Mouse (Mus musculus): Measurements from ENCODE around the gene Sytl1. TPM values are rescaled to one million over a fixed set of nuclear protein-coding genes. Genes with fewer than 3 reads are reported as not detected.

Gene Sytl1
- polyA plus RNA-seq, 1 experiment from 2014 or later, result 0.92 TPM

- peaks cover 84% of the 10 kb centered on the region for H3K4me1 ChIP-seq (replicated peaks)
- 0 out of 2 replicates have a peak overlapping the region, but pooled peaks have one; percentile 2 for H3K9ac ChIP-seq
- H3K9me3 ChIP-seq (replicated peaks), result no peaks in the 10 kb centered on the region
- ATAC-seq (ENCODE audit: insufficient read depth), result no peak
- no peak overlapping the region; the same call in 1 of the 2 replicates for H3K4me3 ChIP-seq (replicated peaks)
- H3K27me3 ChIP-seq, result peaks cover 78% of the 10 kb centered on the region
- H3K36me3 ChIP-seq (replicated peaks), result no peaks in the 10 kb centered on the region
- peak overlapping the region; percentile 59 for H3K4me2 ChIP-seq
- WGBS (ENCODE audit: insufficient replicate concordance), result 65% methylated on average over 15 of the region's 15 CpGs
- H3K27ac ChIP-seq (replicated peaks), result peak overlapping the region; percentile 82
Measured at GRCm38 (mm10) chr4:133247072-133247471, 15.8 kb downstream of the Sytl1 start.

DNA sequence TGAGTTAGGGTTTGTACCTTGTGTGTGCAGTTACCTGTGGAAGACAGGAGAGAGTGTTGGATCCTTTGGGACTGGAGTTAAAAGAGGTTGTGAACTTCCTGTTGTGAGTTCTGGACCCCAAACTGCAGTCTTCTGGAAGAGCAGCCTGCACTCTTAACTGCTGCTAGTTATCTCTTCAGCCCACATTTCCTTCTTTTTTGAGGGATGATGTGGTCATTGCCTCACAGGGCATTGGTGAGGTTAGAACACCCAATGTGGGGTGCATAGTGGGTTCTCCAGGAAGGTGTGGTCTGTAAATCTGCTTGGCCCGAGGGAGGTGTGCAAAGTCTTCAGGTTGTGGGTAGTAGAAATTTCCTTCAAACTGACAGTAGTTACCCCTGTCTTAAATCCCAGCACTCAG lies 18.6 kb downstream of the Sytl1 start:
- no peak for ATAC-seq (ENCODE audit: insufficient read depth)
- peaks cover 84% of the 10 kb centered on the region for H3K4me1 ChIP-seq (replicated peaks)

GRCm38 (mm10) chr4:133243538-133243937 lies 19.4 kb downstream of the Sytl1 start:
- Histone ChIP-seq H3K4me2 (no peak overlapping the region), H3K9me3 (replicated peaks) (no peaks in the 10 kb centered on the region), H3K9ac (no peak overlapping the region), H3K36me3 (replicated peaks) (no peaks in the 10 kb centered on the region), H3K4me1 (replicated peaks) (peaks cover 78% of the 10 kb centered on the region), H3K4me3 (replicated peaks) (no peak overlapping the region), H3K27me3 (peaks cover 47% of the 10 kb centered on the region), H3K27ac (replicated peaks) (no peak overlapping the region)
- no peak for ATAC-seq (ENCODE audit: insufficient read depth)
- WGBS (ENCODE audit: insufficient replicate concordance), result 51% methylated on average over 13 of the region's 13 CpGs

More for the DNA sequence above, 18.6 kb downstream of the Sytl1 start:
- Histone ChIP-seq H3K36me3 (replicated peaks) (no peaks in the 10 kb centered on the region), H3K9me3 (replicated peaks) (no peaks in the 10 kb centered on the region), H3K4me2 (no peak overlapping the region), H3K4me3 (replicated peaks) (no peak overlapping the region), H3K9ac (no peak overlapping the region), H3K27me3 (peaks cover 52% of the 10 kb centered on the region), H3K27ac (replicated peaks) (no peak overlapping the region)
- 17% methylated on average over 1 of the region's 1 CpGs for WGBS (ENCODE audit: insufficient replicate concordance)

GRCm38 (mm10) chr4:133242710-133243109 lies 20.2 kb downstream of the Sytl1 start:
- H3K9me3 ChIP-seq (replicated peaks), result no peaks in the 10 kb centered on the region
- no peak overlapping the region for H3K4me2 ChIP-seq
- H3K27ac ChIP-seq (replicated peaks), result no peak overlapping the region
- H3K27me3 ChIP-seq, result peaks cover 39% of the 10 kb centered on the region
- 70% methylated on average over 9 of the region's 9 CpGs for WGBS (ENCODE audit: insufficient replicate concordance)
- H3K9ac ChIP-seq, result no peak overlapping the region
- H3K4me3 ChIP-seq (replicated peaks), result no peak overlapping the region
- ATAC-seq (ENCODE audit: insufficient read depth), result no peak
- H3K36me3 ChIP-seq (replicated peaks), result no peaks in the 10 kb centered on the region
- H3K4me1 ChIP-seq (replicated peaks), result peaks cover 78% of the 10 kb centered on the region

GRCm38 (mm10) chr4:133241910-133242309 lies 21.0 kb downstream of the Sytl1 start:
- Histone ChIP-seq H3K4me2 (peak overlapping the region; percentile 100), H3K36me3 (replicated peaks) (no peaks in the 10 kb centered on the region), H3K9me3 (replicated peaks) (no peaks in the 10 kb centered on the region), H3K27ac (replicated peaks) (peak overlapping the region; percentile 85), H3K4me1 (replicated peaks) (peaks cover 71% of the 10 kb centered on the region), H3K9ac (peak overlapping the region; percentile 29; the same call in 1 of the 2 replicates), H3K27me3 (peaks cover 32% of the 10 kb centered on the region), H3K4me3 (replicated peaks) (peak overlapping the region; percentile 73)
- peak; percentile 17 for ATAC-seq (ENCODE audit: insufficient read depth)
- 18% methylated on average over 11 of the region's 11 CpGs for WGBS (ENCODE audit: insufficient replicate concordance)

GRCm38 (mm10) chr4:133240934-133241908 lies 21.7 kb downstream of the Sytl1 start:
- Histone ChIP-seq H3K9ac (peak overlapping the region; percentile 77), H3K36me3 (replicated peaks) (no peaks in the 10 kb centered on the region), H3K9me3 (replicated peaks) (no peaks in the 10 kb centered on the region), H3K4me3 (replicated peaks) (peak overlapping the region; percentile 73), H3K27ac (replicated peaks) (peak overlapping the region; percentile 85), H3K4me2 (peak overlapping the region; percentile 100), H3K4me1 (replicated peaks) (peaks cover 66% of the 10 kb centered on the region), H3K27me3 (peaks cover 25% of the 10 kb centered on the region)
- under 1% methylated on average over 78 of the region's 78 CpGs for WGBS (ENCODE audit: insufficient replicate concordance)
- ATAC-seq (ENCODE audit: insufficient read depth), result peak; percentile 85

- no peaks in the 10 kb centered on the region for H3K9me3 ChIP-seq (replicated peaks)
- H3K27ac ChIP-seq (replicated peaks), result peak within 1 kb of the TSS; percentile 85
- H3K27me3 ChIP-seq, result peaks cover 22% of the 10 kb centered on the region
- no peaks in the 10 kb centered on the region for H3K36me3 ChIP-seq (replicated peaks)
- ATAC-seq (ENCODE audit: insufficient read depth), result peak; percentile 63
- peaks cover 66% of the 10 kb centered on the region for H3K4me1 ChIP-seq (replicated peaks)
- peak within 1 kb of the TSS; percentile 100 for H3K4me2 ChIP-seq
- peak within 1 kb of the TSS; percentile 77 for H3K9ac ChIP-seq
- WGBS (ENCODE audit: insufficient replicate concordance), result 7% methylated on average over 16 of the region's 16 CpGs
- H3K4me3 ChIP-seq (replicated peaks), result peak within 1 kb of the TSS; percentile 73
Measured at GRCm38 (mm10) chr4:133240490-133240921, 22.4 kb downstream of the Sytl1 start, which contains the start of gene Map3k6. TSS of gene Map3k6 (plus strand) at chr4:133240818.

DNA sequence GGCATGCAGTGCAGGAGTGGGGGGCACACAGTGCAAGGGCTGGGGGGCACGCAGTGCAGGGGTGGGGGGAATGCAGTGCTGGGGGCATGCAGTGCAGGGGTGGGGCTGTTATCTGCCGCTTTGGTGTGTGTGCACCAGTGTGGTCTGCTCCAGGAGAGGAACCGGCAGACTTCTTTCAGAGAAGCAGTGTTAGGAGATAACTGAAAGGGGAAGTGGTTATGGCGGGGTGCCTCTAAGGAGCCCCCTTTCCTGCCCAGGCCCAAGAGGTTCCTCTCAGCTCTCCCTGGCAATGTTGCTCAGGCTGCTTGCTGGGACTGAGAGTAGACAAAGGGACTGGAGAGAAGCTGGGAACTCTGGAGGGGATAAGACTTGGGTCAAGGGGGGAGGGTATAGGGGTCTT lies 25.0 kb downstream of the Sytl1 start:
- H3K27ac ChIP-seq (replicated peaks), result peak overlapping the region; percentile 57; the same call in 1 of the 2 replicates
- WGBS (ENCODE audit: insufficient replicate concordance), result 10% methylated on average over 4 of the region's 4 CpGs

DNA sequence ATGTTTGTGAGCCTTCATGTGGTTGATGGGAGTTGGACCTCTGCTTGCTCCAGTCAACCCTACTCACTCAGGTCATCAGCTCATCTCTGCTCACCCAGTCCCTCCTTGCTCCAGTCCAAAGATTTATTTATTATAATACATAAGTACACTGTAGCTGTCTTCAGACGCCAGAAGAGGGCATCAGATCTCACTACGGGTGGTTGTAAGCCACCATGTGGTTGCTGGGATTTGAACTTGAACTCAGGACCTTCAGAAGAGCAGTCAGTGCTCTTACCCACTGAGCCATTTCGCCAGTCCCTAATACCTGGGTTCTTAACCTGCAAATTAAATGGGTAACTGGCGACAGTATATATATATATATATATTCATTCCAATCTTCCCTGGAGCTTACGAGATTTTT lies 27.5 kb downstream of the Sytl1 start:
- Histone ChIP-seq H3K36me3 (replicated peaks) (no peaks in the 10 kb centered on the region), H3K4me3 (replicated peaks) (no peak overlapping the region)
- WGBS (ENCODE audit: insufficient replicate concordance), result 67% methylated on average over 5 of the region's 5 CpGs

More for the DNA sequence above, 25.0 kb downstream of the Sytl1 start:
- no peaks in the 10 kb centered on the region for H3K9me3 ChIP-seq (replicated peaks)
- ATAC-seq (ENCODE audit: insufficient read depth), result 0 out of 2 replicates have a peak, but pooled peaks have one; percentile 13
- no peak overlapping the region for H3K4me2 ChIP-seq
- no peaks in the 10 kb centered on the region for H3K36me3 ChIP-seq (replicated peaks)
- H3K4me1 ChIP-seq (replicated peaks), result peaks cover 42% of the 10 kb centered on the region
- no peak overlapping the region for H3K4me3 ChIP-seq (replicated peaks)
- H3K9ac ChIP-seq, result no peak overlapping the region
- peaks cover 12% of the 10 kb centered on the region for H3K27me3 ChIP-seq

GRCm38 (mm10) chr4:133234771-133235170 lies 28.1 kb downstream of the Sytl1 start:
- Histone ChIP-seq H3K9ac (no peak overlapping the region), H3K36me3 (replicated peaks) (no peaks in the 10 kb centered on the region), H3K9me3 (replicated peaks) (no peaks in the 10 kb centered on the region), H3K27me3 (peaks cover 5% of the 10 kb centered on the region), H3K4me2 (no peak overlapping the region), H3K27ac (replicated peaks) (no peak overlapping the region), H3K4me3 (replicated peaks) (no peak overlapping the region), H3K4me1 (replicated peaks) (peaks cover 11% of the 10 kb centered on the region)
- ATAC-seq (ENCODE audit: insufficient read depth), result no peak
- WGBS (ENCODE audit: insufficient replicate concordance), result 54% methylated on average over 5 of the region's 5 CpGs

More for the DNA sequence above, 27.5 kb downstream of the Sytl1 start:
- Histone ChIP-seq H3K27ac (replicated peaks) (no peak overlapping the region), H3K4me1 (replicated peaks) (peaks cover 17% of the 10 kb centered on the region), H3K27me3 (peaks cover 3% of the 10 kb centered on the region), H3K9ac (no peak overlapping the region), H3K4me2 (no peak overlapping the region), H3K9me3 (replicated peaks) (no peaks in the 10 kb centered on the region)
- ATAC-seq (ENCODE audit: insufficient read depth), result no peak

DNA sequence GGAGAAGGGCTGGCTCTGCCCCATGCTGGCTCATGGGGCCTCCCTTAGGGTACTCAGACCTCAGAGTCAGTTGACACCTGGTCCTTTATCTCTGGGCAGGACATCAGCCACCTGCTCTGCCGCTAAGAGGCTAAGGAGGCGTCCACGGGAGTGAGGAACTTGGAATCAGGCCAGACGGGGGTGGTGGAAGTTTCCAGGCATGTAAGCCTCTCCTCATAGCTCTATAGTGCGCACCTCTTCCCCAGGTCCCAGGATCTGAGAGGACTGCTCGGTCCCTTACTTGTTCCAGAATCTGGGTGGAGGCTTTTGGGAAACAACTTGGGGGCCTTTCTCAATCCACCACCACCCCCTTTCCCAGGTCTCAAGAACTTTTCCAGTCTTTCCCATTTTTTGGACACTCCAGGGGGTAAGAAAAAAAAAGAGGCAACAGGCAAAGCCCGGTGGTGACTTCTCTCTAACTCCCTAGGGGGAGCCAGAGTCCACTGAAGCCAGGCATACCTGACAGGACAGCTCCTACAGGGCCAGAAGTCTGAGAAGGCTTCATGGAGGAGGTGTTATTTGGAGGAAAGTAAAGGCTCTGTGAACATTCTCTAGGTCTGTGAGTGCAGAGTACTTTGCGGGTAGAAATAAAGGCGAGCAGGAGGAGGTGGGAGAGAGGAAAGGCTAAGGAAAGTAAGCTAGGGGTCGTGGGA lies 29.5 kb downstream of the Sytl1 start:
- H3K36me3 ChIP-seq (replicated peaks), result no peaks in the 10 kb centered on the region
- H3K9me3 ChIP-seq (replicated peaks), result no peaks in the 10 kb centered on the region
- no peak overlapping the region for H3K9ac ChIP-seq
- H3K27ac ChIP-seq (replicated peaks), result no peak overlapping the region
- H3K4me1 ChIP-seq (replicated peaks), result peaks cover 8% of the 10 kb centered on the region
- 30% methylated on average over 10 of the region's 10 CpGs for WGBS (ENCODE audit: insufficient replicate concordance)
- no peak overlapping the region for H3K4me2 ChIP-seq
- H3K27me3 ChIP-seq, result peaks cover 8% of the 10 kb centered on the region; the same call in 1 of the 2 replicates
- no peak overlapping the region for H3K4me3 ChIP-seq (replicated peaks)
- ATAC-seq (ENCODE audit: insufficient read depth), result no peak
